Mouse (Mus musculus) embryonic facial prominence, embryonic 15.5 days (tissue): ENCODE results near the gene Nxt1. TPM values are rescaled to one million over a fixed set of nuclear protein-coding genes. Genes with fewer than 3 reads are reported as not detected.

ENCODE experiments used
- ATAC-seq: fragments of 200-750 bp; cut with Nextera tagmentation; 2 replicates; pipeline ENCODE4 v1.8.0; 2017; ENCODE audit warnings: low read depth, moderate TSS enrichment; ENCODE audit not compliant: insufficient number of reproducible peaks, low FRiP score, low TSS enrichment
- H3K27ac ChIP-seq: fragments of 300-500 bp; sonication (generic); replicated peaks from 2 replicates; pipeline ENCODE4 v1.5.1; 2015; ENCODE audit warnings: mild to moderate bottlenecking, inconsistent platforms
- H3K27me3 ChIP-seq: fragments of 300-500 bp; sonication (generic); 2 replicates; pipeline ENCODE4 v1.6.1; 2015; ENCODE audit warnings: inconsistent platforms
- H3K36me3 ChIP-seq: fragments of 300-500 bp; sonication (generic); 2 replicates; pipeline ENCODE4 v1.6.1; 2015; ENCODE audit warnings: mild to moderate bottlenecking, inconsistent platforms
- H3K4me1 ChIP-seq: fragments of 300-500 bp; sonication (generic); 2 replicates; pipeline ENCODE4 v1.6.1; 2015; ENCODE audit warnings: inconsistent platforms
- H3K4me2 ChIP-seq: fragments of 300-500 bp; sonication (generic); replicated peaks from 2 replicates; pipeline ENCODE4 v1.6.1; 2015; ENCODE audit warnings: mild to moderate bottlenecking, inconsistent platforms
- H3K4me3 ChIP-seq: fragments of 300-500 bp; sonication (generic); replicated peaks from 2 replicates; pipeline ENCODE4 v1.5.1; 2015; ENCODE audit warnings: mild to moderate bottlenecking, inconsistent platforms
- H3K9ac ChIP-seq: fragments of 300-500 bp; sonication (generic); 2 replicates; pipeline ENCODE4 v1.6.1; 2015; ENCODE audit warnings: inconsistent platforms
- H3K9me3 ChIP-seq: fragments of 300-500 bp; sonication (generic); replicated peaks from 2 replicates; pipeline ENCODE4 v1.6.1; 2016; ENCODE audit warnings: inconsistent platforms
- WGBS: fragments of 180-500 bp; shearing (Covaris S2); methylation state at CpG from one replicate; pipeline ENCODE4 v1.1.7; 2015; 5-methylcytosine and 5-hydroxymethylcytosine counted together
- polyA plus RNA-seq: library from polyadenylated mRNA; unstranded; fragments of >200 nt; fragmentation: Nextera tagmentation; extraction: Ambion mirVana; gene quantifications from 2 replicates; pipeline ENCODE4 v1.2.1, GENCODE M21; 2015

Gene Nxt1
- polyA plus RNA-seq: 76.9 and 80.4 TPM in 2 replicates

- Histone ChIP-seq H3K27ac (peak within 1 kb of the TSS; percentile 82), H3K9me3 (no peaks in the 10 kb centered on the region), H3K36me3 (peaks cover 21% of the 10 kb centered on the region), H3K27me3 (no peaks in the 10 kb centered on the region), H3K9ac (peak within 1 kb of the TSS; percentile 75), H3K4me3 (peak within 1 kb of the TSS; percentile 88), H3K4me1 (peaks cover 23% of the 10 kb centered on the region), H3K4me2 (peak within 1 kb of the TSS; percentile 77)
- peak; percentile 100 for ATAC-seq
- WGBS: under 1% methylated on average over 58 of the region's 58 CpGs
Observed at GRCm38 (mm10) chr2:148672199-148673096, at the start of gene Nxt1. Gene Nxt1 (plus strand): TSS chr2:148672601.

- H3K9me3 ChIP-seq: no peaks in the 10 kb centered on the region
- H3K36me3 ChIP-seq: no peaks in the 10 kb centered on the region
- no peaks in the 10 kb centered on the region for H3K27me3 ChIP-seq
- no peak overlapping the region for H3K9ac ChIP-seq
- H3K4me2 ChIP-seq: no peak overlapping the region
- no peak overlapping the region for H3K4me3 ChIP-seq
- H3K4me1 ChIP-seq: no peaks in the 10 kb centered on the region
- WGBS: 86% methylated on average over 2 of the region's 2 CpGs
- ATAC-seq: no peak
- no peak overlapping the region for H3K27ac ChIP-seq
Observed at GRCm38 (mm10) chr2:148623067-148623466, 49.3 kb upstream of the Nxt1 start.

- ATAC-seq: no peak
- Histone ChIP-seq H3K27ac (no peak overlapping the region), H3K9ac (no peak overlapping the region), H3K27me3 (no peaks in the 10 kb centered on the region), H3K4me3 (no peak overlapping the region), H3K4me2 (no peak overlapping the region), H3K4me1 (no peaks in the 10 kb centered on the region), H3K9me3 (no peaks in the 10 kb centered on the region), H3K36me3 (no peaks in the 10 kb centered on the region)
- 80% methylated on average over 3 of the region's 3 CpGs for WGBS
Observed at GRCm38 (mm10) chr2:148624484-148624883, 47.9 kb upstream of the Nxt1 start.

- Histone ChIP-seq H3K27ac (no peak overlapping the region), H3K27me3 (no peaks in the 10 kb centered on the region), H3K9me3 (no peaks in the 10 kb centered on the region), H3K4me2 (no peak overlapping the region), H3K9ac (no peak overlapping the region), H3K4me1 (no peaks in the 10 kb centered on the region), H3K36me3 (no peaks in the 10 kb centered on the region), H3K4me3 (no peak overlapping the region)
- 50% methylated on average over 3 of the region's 3 CpGs for WGBS
- no peak for ATAC-seq
Observed at GRCm38 (mm10) chr2:148627011-148627471, 45.4 kb upstream of the Nxt1 start.

- Histone ChIP-seq H3K27me3 (no peaks in the 10 kb centered on the region), H3K9ac (no peak overlapping the region), H3K4me3 (no peak overlapping the region), H3K27ac (peak overlapping the region; percentile 58; the same call in 1 of the 2 replicates), H3K9me3 (no peaks in the 10 kb centered on the region), H3K4me1 (no peaks in the 10 kb centered on the region), H3K36me3 (no peaks in the 10 kb centered on the region), H3K4me2 (no peak overlapping the region)
- WGBS: 69% methylated on average over 2 of the region's 2 CpGs
- ATAC-seq: no peak
Observed at GRCm38 (mm10) chr2:148631011-148631410, 41.4 kb upstream of the Nxt1 start.

- Histone ChIP-seq H3K27me3 (no peaks in the 10 kb centered on the region), H3K4me3 (no peak overlapping the region), H3K4me2 (no peak overlapping the region), H3K27ac (no peak overlapping the region), H3K9me3 (no peaks in the 10 kb centered on the region), H3K36me3 (no peaks in the 10 kb centered on the region), H3K9ac (no peak overlapping the region), H3K4me1 (no peaks in the 10 kb centered on the region)
- 69% methylated on average over 3 of the region's 3 CpGs for WGBS
- no peak for ATAC-seq
Observed at GRCm38 (mm10) chr2:148631602-148632001, 40.8 kb upstream of the Nxt1 start.

GRCm38 (mm10) chr2:148634466-148634865 is 37.9 kb upstream of the Nxt1 start:
- no peak overlapping the region for H3K4me3 ChIP-seq
- no peak overlapping the region for H3K27ac ChIP-seq
- H3K27me3 ChIP-seq: no peaks in the 10 kb centered on the region
- H3K9ac ChIP-seq: no peak overlapping the region
- ATAC-seq: no peak
- no peaks in the 10 kb centered on the region for H3K4me1 ChIP-seq
- no peaks in the 10 kb centered on the region for H3K9me3 ChIP-seq
- 79% methylated on average over 4 of the region's 4 CpGs for WGBS
- H3K4me2 ChIP-seq: no peak overlapping the region
- no peaks in the 10 kb centered on the region for H3K36me3 ChIP-seq

- Histone ChIP-seq H3K4me1 (no peaks in the 10 kb centered on the region), H3K4me2 (no peak overlapping the region), H3K27me3 (no peaks in the 10 kb centered on the region), H3K27ac (no peak overlapping the region), H3K4me3 (no peak overlapping the region), H3K9me3 (no peaks in the 10 kb centered on the region), H3K36me3 (no peaks in the 10 kb centered on the region), H3K9ac (no peak overlapping the region)
- WGBS: 20% methylated on average over 1 of the region's 1 CpGs
- no peak for ATAC-seq
Observed at GRCm38 (mm10) chr2:148642610-148643370, 29.6 kb upstream of the Nxt1 start.

- no peak overlapping the region for H3K4me3 ChIP-seq
- no peaks in the 10 kb centered on the region for H3K9me3 ChIP-seq
- ATAC-seq: no peak
- H3K27ac ChIP-seq: no peak overlapping the region
- H3K4me1 ChIP-seq: no peaks in the 10 kb centered on the region
- H3K27me3 ChIP-seq: no peaks in the 10 kb centered on the region
- WGBS: 77% methylated on average over 6 of the region's 6 CpGs
- no peaks in the 10 kb centered on the region for H3K36me3 ChIP-seq
- no peak overlapping the region for H3K9ac ChIP-seq
- no peak overlapping the region for H3K4me2 ChIP-seq
Observed at GRCm38 (mm10) chr2:148644421-148645000, 27.9 kb upstream of the Nxt1 start.

- Histone ChIP-seq H3K4me2 (no peak overlapping the region), H3K9ac (no peak overlapping the region), H3K36me3 (no peaks in the 10 kb centered on the region), H3K4me1 (no peaks in the 10 kb centered on the region), H3K27me3 (no peaks in the 10 kb centered on the region), H3K9me3 (no peaks in the 10 kb centered on the region), H3K4me3 (no peak overlapping the region), H3K27ac (no peak overlapping the region)
- WGBS: 26% methylated on average over 3 of the region's 3 CpGs
- no peak for ATAC-seq
Observed at GRCm38 (mm10) chr2:148650587-148651357, 21.6 kb upstream of the Nxt1 start.
